Mouse (Mus musculus) brain, embryonic 14.5 days (tissue): ENCODE measurements around the gene Nipa2.

ENCODE experiments used
- CTCF ChIP-seq: fragments of 200-500 bp; IDR thresholded peaks from 2 replicates; pipeline ENCODE4 v1.5.1; 2012; ENCODE audit warnings: inconsistent platforms, mild to moderate bottlenecking, moderate library complexity, borderline replicate concordance; ENCODE audit not compliant: insufficient read depth, insufficient read length; ENCODE audit errors: extremely low read depth
- POLR2A ChIP-seq: fragments of 200-500 bp; IDR thresholded peaks from 2 replicates; pipeline ENCODE4 v1.6.1; 2012; ENCODE audit warnings: mild to moderate bottlenecking, inconsistent platforms, borderline replicate concordance; ENCODE audit not compliant: poor library complexity, insufficient read depth, insufficient read length, severe bottlenecking; ENCODE audit errors: extremely low read depth

- TF ChIP-seq POLR2A (no peak), CTCF (no peak)
Measured at GRCm38 (mm10) chr7:55998997-55999396, 36.7 kb upstream of the Nipa2 start.
